Mouse (Mus musculus) c-Kit-negative CD71-positive TER-119-positive erythroid progenitor cells, embryonic 14.5 days (primary cell): ENCODE data around the gene Olfr875.
"Not testable (repeated sequence)": the region's sequence is repeated elsewhere in the genome, so short reads cannot be mapped to it uniquely, and the experiment has no call there.

ENCODE experiments used
- DNase-seq: peaks from one replicate; pipeline ENCODE4 v3.0.0-alpha.2; 2013; ENCODE audit warnings: low read depth, low spot score

Olfr875 gene

GRCm38 (mm10) chr9:37771759-37772158 lies at the start of gene Olfr875:
TSS of gene Olfr875 (plus strand) at chr9:37771857.
- no peak for DNase-seq

- DNase-seq: no peak
These were observed 37.3 kb upstream of the Olfr875 start for GRCm38 (mm10) chr9:37734310-37734709.

GRCm38 (mm10) chr9:37744806-37745205 lies 26.9 kb upstream of the Olfr875 start, which contains the start of gene Olfr874:
TSS of gene Olfr874 (plus strand) at chr9:37745106.
- DNase-seq: no peak

- no peak for DNase-seq
These were observed 21.2 kb upstream of the Olfr875 start for GRCm38 (mm10) chr9:37750319-37751075.

GRCm38 (mm10) chr9:37751467-37751866 lies 20.2 kb upstream of the Olfr875 start:
- DNase-seq: no peak

- DNase-seq: no peak
These were observed 19.7 kb upstream of the Olfr875 start for GRCm38 (mm10) chr9:37752006-37752405.

- no peak for DNase-seq
These were observed 9.9 kb upstream of the Olfr875 start for GRCm38 (mm10) chr9:37761728-37762127.

GRCm38 (mm10) chr9:37762541-37762940 lies 9.1 kb upstream of the Olfr875 start:
- no peak for DNase-seq

- DNase-seq: no peak
These were observed 996 bp upstream of the Olfr875 start for GRCm38 (mm10) chr9:37770661-37771060.

GRCm38 (mm10) chr9:37782766-37783260 lies 11.2 kb downstream of the Olfr875 start:
- DNase-seq: no peak

- DNase-seq: not testable (repeated sequence)
These were observed 12.0 kb downstream of the Olfr875 start for GRCm38 (mm10) chr9:37783394-37784387.

- no peak for DNase-seq
These were observed 14.8 kb downstream of the Olfr875 start for GRCm38 (mm10) chr9:37786411-37786810.

- no peak for DNase-seq
These were observed 30.4 kb downstream of the Olfr875 start for GRCm38 (mm10) chr9:37802055-37802454.

GRCm38 (mm10) chr9:37802731-37803130 lies 31.1 kb downstream of the Olfr875 start, which contains the start of gene Olfr876:
TSS of gene Olfr876 (plus strand) at chr9:37803031.
- no peak for DNase-seq

- no peak for DNase-seq
These were observed 35.6 kb downstream of the Olfr875 start for GRCm38 (mm10) chr9:37807235-37807634.

- no peak for DNase-seq
These were observed 36.8 kb downstream of the Olfr875 start for GRCm38 (mm10) chr9:37808456-37808855.

GRCm38 (mm10) chr9:37808976-37809375 lies 37.3 kb downstream of the Olfr875 start:
- DNase-seq: no peak

- DNase-seq: no peak
These were observed 43.0 kb downstream of the Olfr875 start for GRCm38 (mm10) chr9:37814696-37815095.
